Mouse (Mus musculus) embryonic facial prominence, embryonic 13.5 days (tissue): Measurements from ENCODE around the gene Shb. TPM values are rescaled to one million over a fixed set of nuclear protein-coding genes. Genes with fewer than 3 reads are reported as not detected.
A peak's percentile ranks its signal among the peaks of the same experiment; 100 is the strongest.

ENCODE experiments used
- ATAC-seq: fragments of 200-750 bp; cut with Nextera tagmentation; 2 replicates; pipeline ENCODE4 v1.8.0; 2017; ENCODE audit warnings: low read depth; ENCODE audit not compliant: insufficient number of reproducible peaks, insufficient read depth, low FRiP score, low TSS enrichment
- H3K27ac ChIP-seq: fragments of 300-500 bp; sonication (generic); 2 replicates; pipeline ENCODE4 v1.5.1; 2015; ENCODE audit warnings: moderate library complexity, mild to moderate bottlenecking, inconsistent platforms
- H3K27me3 ChIP-seq: fragments of 300-500 bp; sonication (generic); 2 replicates; pipeline ENCODE4 v1.6.1; 2015; ENCODE audit warnings: mild to moderate bottlenecking, inconsistent platforms
- H3K36me3 ChIP-seq: fragments of 300-500 bp; sonication (generic); 2 replicates; pipeline ENCODE4 v1.6.1; 2015; ENCODE audit warnings: mild to moderate bottlenecking, inconsistent platforms
- H3K4me1 ChIP-seq: fragments of 300-500 bp; sonication (generic); 2 replicates; pipeline ENCODE4 v1.6.1; 2015; ENCODE audit warnings: inconsistent platforms
- H3K4me2 ChIP-seq: fragments of 300-500 bp; sonication (generic); 2 replicates; pipeline ENCODE4 v1.6.1; 2015; ENCODE audit warnings: moderate library complexity, mild to moderate bottlenecking, inconsistent platforms
- H3K4me3 ChIP-seq: fragments of 300-500 bp; sonication (generic); 2 replicates; pipeline ENCODE4 v1.5.1; 2015; ENCODE audit warnings: mild to moderate bottlenecking, inconsistent platforms
- H3K9ac ChIP-seq: fragments of 300-500 bp; sonication (generic); 2 replicates; pipeline ENCODE4 v1.6.1; 2015; ENCODE audit warnings: mild to moderate bottlenecking, inconsistent platforms
- H3K9me3 ChIP-seq: fragments of 300-500 bp; sonication (generic); 2 replicates; pipeline ENCODE4 v1.6.1; 2016; ENCODE audit warnings: inconsistent platforms
- WGBS: fragments of 180-500 bp; shearing (Covaris S2); methylation state at CpG from one replicate; pipeline ENCODE4 v1.1.7; 2015; ENCODE audit warnings: mixed read lengths; 5-methylcytosine and 5-hydroxymethylcytosine counted together
- polyA plus RNA-seq: library from polyadenylated mRNA; unstranded; fragments of >200 nt; fragmentation: Nextera tagmentation; extraction: Ambion mirVana; gene quantifications from 2 replicates; pipeline ENCODE4 v1.2.1, GENCODE M21; 2015

Shb gene
- 3.8 and 4.2 TPM in 2 replicates for polyA plus RNA-seq

DNA sequence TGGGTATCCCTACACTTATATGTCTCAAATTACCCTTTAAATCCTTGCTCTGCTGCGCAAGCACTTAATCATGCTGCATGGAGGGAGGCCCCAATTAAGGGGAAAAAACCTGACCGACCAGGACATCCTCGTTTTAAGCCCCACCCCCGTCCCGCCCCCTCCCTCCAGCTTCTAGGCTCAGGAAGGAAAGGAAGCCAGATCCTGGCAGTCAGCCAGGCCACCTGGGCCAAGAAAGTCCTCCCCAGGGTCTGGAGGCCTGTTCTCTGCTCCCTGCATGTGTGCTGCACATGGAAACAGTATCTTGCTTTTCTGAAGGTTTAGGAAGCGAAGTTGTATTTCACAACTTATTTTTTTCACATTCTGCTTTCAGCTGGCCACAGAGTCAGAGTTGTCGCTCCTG is at the start of gene Shb:
Shb (minus strand) TSS at position 96 of the 400 bp plus-strand sequence.
- under 1% methylated on average over 7 of the region's 7 CpGs for WGBS
- Histone ChIP-seq H3K36me3 (no peaks in the 10 kb centered on the region), H3K9me3 (no peaks in the 10 kb centered on the region), H3K4me1 (peaks cover 50% of the 10 kb centered on the region), H3K9ac (no peak within 1 kb of the TSS), H3K4me2 (peak within 1 kb of the TSS; percentile 92), H3K27me3 (no peaks in the 10 kb centered on the region), H3K27ac (peak within 1 kb of the TSS; percentile 91), H3K4me3 (peak within 1 kb of the TSS; percentile 62)
- ATAC-seq: no peak

DNA sequence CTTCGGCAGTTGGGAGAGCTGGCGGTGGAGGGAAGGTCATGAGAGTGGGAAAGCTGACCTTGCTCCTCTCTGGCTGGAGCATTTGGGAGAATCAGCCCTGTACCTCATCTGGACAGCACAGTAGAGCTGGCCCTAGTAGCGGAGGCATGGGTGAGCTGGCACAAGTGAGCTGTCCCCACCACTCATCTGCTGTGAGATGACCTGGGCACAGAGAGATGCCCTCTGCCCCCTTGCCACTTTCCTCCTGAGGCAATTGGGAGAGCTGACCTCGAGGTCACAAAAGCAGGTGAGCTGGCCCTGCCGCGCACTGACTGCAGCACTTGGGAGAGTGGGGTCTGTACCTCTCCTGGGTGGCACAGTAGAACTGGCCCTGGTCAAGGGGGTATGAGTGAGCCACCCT is 48.8 kb upstream of the Shb start:
- no peaks in the 10 kb centered on the region for H3K9me3 ChIP-seq
- H3K9ac ChIP-seq: no peak overlapping the region
- H3K36me3 ChIP-seq: no peaks in the 10 kb centered on the region
- H3K4me3 ChIP-seq: no peak overlapping the region
- no peak overlapping the region for H3K27ac ChIP-seq
- peaks cover 19% of the 10 kb centered on the region for H3K4me1 ChIP-seq
- H3K4me2 ChIP-seq: no peak overlapping the region
- peaks cover 16% of the 10 kb centered on the region for H3K27me3 ChIP-seq
- WGBS: 87% methylated on average over 6 of the region's 6 CpGs
- ATAC-seq: peak; percentile 54; the same call in 1 of the 2 replicates

- ATAC-seq: no peak
- Histone ChIP-seq H3K36me3 (no peaks in the 10 kb centered on the region), H3K4me3 (no peak overlapping the region)
Measured at GRCm38 (mm10) chr4:45578554-45579370, 46.5 kb upstream of the Shb start.

DNA sequence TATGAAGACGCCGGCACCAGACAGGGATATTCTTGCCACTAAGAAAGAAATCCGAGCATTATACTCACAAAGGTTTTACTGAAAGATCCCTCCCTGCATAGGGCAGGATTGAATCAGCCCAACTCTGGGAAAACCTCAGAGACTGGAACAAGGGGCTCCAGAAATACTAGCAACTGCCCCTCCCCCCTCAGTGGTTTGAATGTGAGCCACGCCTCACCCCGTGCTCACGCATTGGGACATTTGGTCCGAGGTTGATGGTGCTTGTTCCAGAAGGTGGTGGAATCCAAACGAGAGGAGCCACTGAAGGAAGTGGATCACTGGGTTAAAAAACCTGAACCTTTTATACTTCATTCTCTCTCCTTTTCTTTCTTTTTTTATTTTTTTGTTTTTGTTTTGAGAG is 45.4 kb upstream of the Shb start:
- WGBS: 27% methylated on average over 8 of the region's 8 CpGs
- Histone ChIP-seq H3K9me3 (no peaks in the 10 kb centered on the region), H3K4me2 (peak overlapping the region; percentile 27; the same call in 1 of the 2 replicates), H3K9ac (no peak overlapping the region), H3K36me3 (no peaks in the 10 kb centered on the region), H3K27ac (no peak overlapping the region), H3K4me1 (peaks cover 31% of the 10 kb centered on the region), H3K27me3 (no peaks in the 10 kb centered on the region; the same call in 1 of the 2 replicates), H3K4me3 (no peak overlapping the region)
- no peak for ATAC-seq

More at GRCm38 (mm10) chr4:45578554-45579370, 46.5 kb upstream of the Shb start:
- H3K4me1 ChIP-seq: peaks cover 31% of the 10 kb centered on the region
- H3K27ac ChIP-seq: no peak overlapping the region
- H3K27me3 ChIP-seq: no peaks in the 10 kb centered on the region; the same call in 1 of the 2 replicates
- H3K9ac ChIP-seq: no peak overlapping the region
- 23% methylated on average over 22 of the region's 22 CpGs for WGBS
- H3K4me2 ChIP-seq: no peak overlapping the region
- H3K9me3 ChIP-seq: no peaks in the 10 kb centered on the region

- ATAC-seq: 0 out of 2 replicates have a peak, but pooled peaks have one; percentile 34
- peaks cover 28% of the 10 kb centered on the region for H3K4me1 ChIP-seq
- H3K9ac ChIP-seq: no peak overlapping the region
- WGBS: 48% methylated on average over 15 of the region's 15 CpGs
- H3K27me3 ChIP-seq: no peaks in the 10 kb centered on the region
- H3K27ac ChIP-seq: peak overlapping the region; percentile 48; the same call in 1 of the 2 replicates
- H3K4me2 ChIP-seq: peak overlapping the region; percentile 27
- H3K36me3 ChIP-seq: no peaks in the 10 kb centered on the region
- H3K4me3 ChIP-seq: no peak overlapping the region
- H3K9me3 ChIP-seq: no peaks in the 10 kb centered on the region
Measured at GRCm38 (mm10) chr4:45574614-45575169, 42.4 kb upstream of the Shb start.

DNA sequence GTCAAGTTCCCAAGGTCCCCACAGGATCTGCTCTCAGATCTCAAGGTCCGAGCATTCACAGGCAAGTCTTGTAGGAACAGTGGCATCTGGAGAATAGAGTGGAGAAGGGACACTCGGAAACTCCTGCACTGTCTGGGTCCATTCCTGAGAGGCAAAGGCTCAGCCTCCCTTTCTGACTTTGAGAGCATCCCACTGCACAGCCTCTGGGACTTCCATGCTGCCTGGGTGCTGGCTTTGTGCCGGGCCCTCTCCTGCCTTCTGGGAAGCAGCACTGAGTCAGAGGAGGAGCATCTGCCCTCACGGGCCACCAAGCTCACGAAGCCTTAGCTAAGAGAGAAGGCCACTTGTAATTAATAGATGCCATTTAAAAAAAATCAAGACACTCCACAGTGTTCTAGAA is 37.3 kb upstream of the Shb start:
- peaks cover 4% of the 10 kb centered on the region for H3K4me1 ChIP-seq
- no peak overlapping the region for H3K4me2 ChIP-seq
- WGBS: 78% methylated on average over 5 of the region's 5 CpGs
- no peaks in the 10 kb centered on the region for H3K36me3 ChIP-seq
- no peak for ATAC-seq
- H3K9me3 ChIP-seq: no peaks in the 10 kb centered on the region
- H3K4me3 ChIP-seq: no peak overlapping the region
- no peaks in the 10 kb centered on the region for H3K27me3 ChIP-seq
- H3K27ac ChIP-seq: no peak overlapping the region
- H3K9ac ChIP-seq: no peak overlapping the region

DNA sequence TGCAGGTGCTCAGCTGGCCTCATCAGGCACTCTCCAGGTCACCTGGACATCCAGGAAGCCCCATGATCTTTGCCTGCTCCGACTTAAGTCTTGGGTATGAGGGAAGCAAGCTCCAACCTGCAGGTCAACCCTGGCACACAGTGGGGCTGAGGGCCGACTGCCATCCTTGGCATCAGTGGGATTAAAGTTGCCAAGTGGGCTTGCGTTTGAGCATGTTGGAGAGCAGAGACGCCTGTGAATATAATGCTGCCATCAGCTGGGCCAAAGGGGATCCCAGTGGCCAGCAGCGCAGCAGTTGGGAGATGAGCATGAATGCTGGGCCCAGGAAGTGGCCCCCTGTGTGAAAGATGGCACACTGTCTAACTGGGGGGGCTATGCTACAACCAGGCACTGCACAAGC is 25.9 kb upstream of the Shb start:
- no peak overlapping the region for H3K27ac ChIP-seq
- WGBS: 91% methylated on average over 5 of the region's 5 CpGs
- ATAC-seq: no peak
- H3K27me3 ChIP-seq: no peaks in the 10 kb centered on the region
- no peak overlapping the region for H3K4me3 ChIP-seq
- no peaks in the 10 kb centered on the region for H3K9me3 ChIP-seq
- no peaks in the 10 kb centered on the region for H3K4me1 ChIP-seq
- H3K4me2 ChIP-seq: no peak overlapping the region
- no peak overlapping the region for H3K9ac ChIP-seq
- H3K36me3 ChIP-seq: no peaks in the 10 kb centered on the region

DNA sequence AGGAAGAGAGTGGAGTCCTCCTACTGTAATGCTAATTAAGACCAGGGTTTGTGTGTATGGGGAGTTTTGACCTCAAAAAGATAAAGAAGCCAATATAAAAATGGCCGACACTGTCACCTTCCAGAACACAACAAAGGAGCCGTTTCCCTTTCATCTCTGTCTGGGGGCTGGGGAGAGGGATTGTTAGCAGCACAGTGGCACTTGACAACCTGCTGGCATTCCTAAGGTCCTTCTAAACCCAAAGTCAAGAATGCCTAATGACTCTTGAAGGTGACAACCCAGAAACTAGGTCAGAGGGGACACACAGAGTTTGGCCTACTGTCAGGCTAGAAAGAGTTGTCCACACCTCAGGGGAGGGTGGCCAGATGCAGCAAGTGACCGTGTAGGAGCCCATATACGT is 20.3 kb upstream of the Shb start:
- H3K4me3 ChIP-seq: no peak overlapping the region
- H3K27me3 ChIP-seq: no peaks in the 10 kb centered on the region
- H3K9ac ChIP-seq: no peak overlapping the region
- no peak overlapping the region for H3K4me2 ChIP-seq
- no peaks in the 10 kb centered on the region for H3K36me3 ChIP-seq
- H3K9me3 ChIP-seq: no peaks in the 10 kb centered on the region
- H3K27ac ChIP-seq: no peak overlapping the region
- no peaks in the 10 kb centered on the region for H3K4me1 ChIP-seq
- no peak for ATAC-seq
- 63% methylated on average over 4 of the region's 4 CpGs for WGBS

DNA sequence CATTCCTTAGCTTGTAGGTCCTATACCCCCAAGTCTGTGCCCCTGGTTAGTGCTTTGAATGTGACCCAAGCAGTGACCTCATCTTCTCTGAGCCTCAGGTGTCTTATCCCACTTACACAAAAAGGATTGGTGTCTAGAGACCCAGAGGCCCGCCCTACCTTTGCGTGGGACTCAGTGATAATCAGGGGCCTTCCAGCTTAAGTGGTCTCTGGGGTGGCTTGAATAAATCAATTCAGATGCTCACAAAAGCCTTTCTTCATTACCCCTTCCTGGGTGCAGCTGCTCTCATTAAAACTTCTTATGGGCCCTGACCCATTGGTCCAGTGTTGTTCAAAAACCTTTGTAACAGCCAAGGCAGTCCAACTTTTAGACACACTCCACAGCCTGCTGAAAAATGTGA is 18.7 kb upstream of the Shb start:
- H3K9ac ChIP-seq: no peak overlapping the region
- no peaks in the 10 kb centered on the region for H3K27me3 ChIP-seq
- H3K4me1 ChIP-seq: no peaks in the 10 kb centered on the region
- no peaks in the 10 kb centered on the region for H3K9me3 ChIP-seq
- no peaks in the 10 kb centered on the region for H3K36me3 ChIP-seq
- no peak overlapping the region for H3K27ac ChIP-seq
- WGBS: 71% methylated on average over 2 of the region's 2 CpGs
- H3K4me2 ChIP-seq: no peak overlapping the region
- ATAC-seq: no peak
- no peak overlapping the region for H3K4me3 ChIP-seq

- Histone ChIP-seq H3K27ac (no peak overlapping the region), H3K9ac (no peak overlapping the region), H3K4me3 (no peak overlapping the region), H3K27me3 (no peaks in the 10 kb centered on the region), H3K36me3 (no peaks in the 10 kb centered on the region), H3K4me1 (0 out of 2 replicates have a peak, but pooled peaks cover 3% of the 10 kb centered on the region), H3K9me3 (no peaks in the 10 kb centered on the region), H3K4me2 (no peak overlapping the region)
- no peak for ATAC-seq
- 78% methylated on average over 5 of the region's 5 CpGs for WGBS
Measured at GRCm38 (mm10) chr4:45549514-45549913, 17.2 kb upstream of the Shb start.

GRCm38 (mm10) chr4:45545851-45546250 is 13.6 kb upstream of the Shb start:
- no peak for ATAC-seq
- Histone ChIP-seq H3K4me1 (0 out of 2 replicates have a peak, but pooled peaks cover 3% of the 10 kb centered on the region), H3K27me3 (no peaks in the 10 kb centered on the region), H3K36me3 (no peaks in the 10 kb centered on the region), H3K9me3 (no peaks in the 10 kb centered on the region), H3K9ac (no peak overlapping the region), H3K27ac (no peak overlapping the region), H3K4me3 (no peak overlapping the region), H3K4me2 (no peak overlapping the region)
- WGBS: 59% methylated on average over 8 of the region's 8 CpGs
